Mouse (Mus musculus) gastrocnemius, postnatal 25 days (tissue): ENCODE measurements around the gene Myrf. TPM values are rescaled to one million over a fixed set of nuclear protein-coding genes. Genes with fewer than 3 reads are reported as not detected.

Experiments
- DNase-seq: peaks from one replicate; pipeline ENCODE4 v3.0.0; 2022
- total RNA-seq, 2 experiments: library from RNA; stranded (reverse); gene quantifications; 1 replicate in 1 of 2; 2 replicates in 1 of 2; pipeline ENCODE4 v1.2.3; 2021

The Myrf gene
- total RNA-seq, 2 experiments from 2014 or later, result not detected

GRCm38 (mm10) chr19:10205051-10205450 is 35.5 kb downstream of the Myrf start:
- no peak for DNase-seq

- DNase-seq, result no peak
These were observed 35.9 kb downstream of the Myrf start for GRCm38 (mm10) chr19:10204616-10205001.

- peak; percentile 80 for DNase-seq
These were observed 36.5 kb downstream of the Myrf start, which contains the start of the genes Tmem258 and Fen1 for GRCm38 (mm10) chr19:10203848-10204615. Gene Tmem258 (plus strand): TSS chr19:10204014. Gene Fen1 (minus strand): TSS chr19:10204169.

DNA sequence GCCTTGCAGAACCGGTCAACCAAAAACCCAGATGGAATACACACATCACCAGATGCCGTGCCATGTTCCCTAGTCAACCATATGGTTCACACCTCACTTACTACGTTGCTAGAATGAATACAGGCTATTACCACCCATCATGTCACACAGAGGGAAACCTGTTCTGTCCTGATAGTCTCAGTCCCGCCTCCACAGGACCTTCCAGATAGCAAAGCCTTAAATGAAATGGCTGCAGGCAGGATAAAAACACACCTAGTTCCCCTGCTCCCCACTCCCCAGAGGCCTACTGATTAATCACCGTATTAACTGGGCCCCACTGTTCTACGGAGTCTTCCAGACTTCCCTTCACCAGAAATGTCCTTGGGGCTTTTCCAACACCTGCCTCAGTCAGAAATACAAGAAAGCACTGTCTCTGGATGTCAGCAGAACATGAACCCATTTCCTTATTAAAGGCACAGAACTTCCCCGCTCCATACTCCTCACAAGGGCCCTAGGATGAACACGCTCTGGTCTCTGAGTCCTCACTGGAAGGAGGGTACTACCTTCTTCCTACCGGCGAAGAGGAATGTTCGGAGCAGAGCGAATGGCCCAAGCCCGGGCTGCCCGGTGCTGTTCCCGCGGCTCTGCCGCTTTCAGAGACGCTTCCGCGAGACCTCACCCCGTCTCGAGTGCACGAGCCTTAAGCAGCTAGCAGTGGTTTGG is 37.3 kb downstream of the Myrf start:
- no peak for DNase-seq

- DNase-seq, result peak; percentile 54
These were observed 41.8 kb downstream of the Myrf start for GRCm38 (mm10) chr19:10198723-10199122.

GRCm38 (mm10) chr19:10198286-10198685 is 42.3 kb downstream of the Myrf start:
- no peak for DNase-seq

- DNase-seq, result no peak
These were observed 43.4 kb downstream of the Myrf start for GRCm38 (mm10) chr19:10197130-10197529.

GRCm38 (mm10) chr19:10195252-10195651 is 45.3 kb downstream of the Myrf start:
- peak; percentile 21 for DNase-seq

DNA sequence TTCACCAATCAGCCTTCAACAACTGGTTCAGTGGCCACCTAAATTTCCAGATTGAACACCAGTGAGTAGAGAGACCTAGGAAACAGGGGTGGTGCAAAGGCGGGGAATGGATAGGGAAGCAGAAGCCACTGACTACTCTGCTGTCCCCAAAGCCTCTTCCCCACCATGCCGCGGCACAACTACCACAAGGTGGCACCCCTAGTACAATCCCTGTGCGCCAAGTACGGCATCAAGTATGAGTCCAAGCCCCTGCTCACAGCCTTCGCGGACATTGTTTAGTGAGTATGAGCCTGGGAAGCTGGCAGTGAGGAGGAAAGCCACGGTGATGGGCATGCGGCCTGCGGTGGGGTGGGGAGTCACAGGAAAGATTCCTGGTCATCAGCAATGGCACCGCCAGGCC is 46.2 kb downstream of the Myrf start:
- DNase-seq, result no peak

- peak; percentile 24 for DNase-seq
These were observed 49.2 kb downstream of the Myrf start for GRCm38 (mm10) chr19:10191326-10191725.

DNA sequence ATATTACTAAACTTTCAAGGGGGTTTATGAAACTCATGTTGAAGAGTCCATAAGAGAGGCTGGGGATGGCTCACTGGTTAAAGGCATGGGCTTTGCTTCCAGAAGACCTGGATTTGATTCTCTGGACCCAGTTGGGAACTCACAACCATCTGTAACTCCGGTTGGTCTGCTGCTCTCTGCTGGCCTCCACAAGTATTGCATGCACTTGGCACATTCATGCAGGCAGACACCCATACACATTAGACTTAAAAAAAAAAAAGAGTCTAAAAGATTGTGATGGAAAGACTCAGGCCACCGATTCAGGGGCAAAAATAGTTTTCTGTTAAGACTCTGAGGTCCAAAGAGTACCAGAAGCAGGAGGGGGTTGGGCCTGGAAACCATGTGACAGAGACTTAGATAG is 49.8 kb downstream of the Myrf start:
- peak; percentile 44 for DNase-seq

GRCm38 (mm10) chr19:10189940-10190339 is 50.6 kb downstream of the Myrf start:
- no peak for DNase-seq

DNA sequence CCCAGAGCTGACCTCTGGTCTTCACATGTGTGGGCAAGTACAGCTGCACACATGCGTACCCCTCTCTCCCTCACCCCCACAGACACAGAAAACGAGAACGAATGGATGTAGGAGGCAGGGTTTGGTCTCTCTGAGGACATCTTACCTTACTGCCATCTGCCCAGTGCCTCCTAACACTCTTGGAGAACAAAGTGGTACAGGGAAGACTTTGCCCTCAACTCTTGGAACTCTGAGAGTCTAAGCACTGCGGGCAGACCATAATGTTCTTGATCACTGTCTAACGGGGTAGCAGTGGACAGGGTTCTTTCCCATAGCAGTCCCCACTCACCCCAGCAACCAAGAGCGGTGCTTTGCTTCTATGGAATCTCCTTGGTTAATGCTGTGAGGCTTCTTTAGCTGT is 51.5 kb downstream of the Myrf start:
- DNase-seq, result no peak

DNA sequence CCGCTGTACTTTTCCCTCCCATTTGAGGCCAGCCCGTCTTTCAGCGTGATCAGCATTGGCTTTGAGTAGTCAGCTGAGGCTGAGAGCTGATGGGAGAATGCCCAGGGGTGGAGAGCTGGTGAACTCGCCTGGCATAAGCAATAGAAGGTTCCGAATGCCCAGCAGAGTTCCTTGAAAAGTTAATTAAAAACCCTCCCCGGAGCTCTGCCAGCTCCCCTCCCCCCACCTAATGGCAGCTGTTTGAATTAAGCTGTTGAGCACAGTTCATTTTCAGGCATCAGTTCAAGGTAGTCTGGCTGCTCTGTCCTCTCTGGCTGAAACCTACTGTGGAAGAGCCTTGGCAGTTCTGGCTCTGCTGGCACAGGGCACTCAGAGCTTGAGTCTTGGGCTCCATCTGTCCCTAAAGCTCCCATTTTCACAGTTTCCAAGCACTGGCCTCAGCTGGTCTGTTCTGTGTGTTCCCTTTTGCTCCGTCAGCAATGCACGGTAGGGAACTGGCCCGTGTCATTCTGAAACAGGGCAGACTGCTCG is 52.2 kb downstream of the Myrf start:
- DNase-seq, result peak; percentile 48

DNA sequence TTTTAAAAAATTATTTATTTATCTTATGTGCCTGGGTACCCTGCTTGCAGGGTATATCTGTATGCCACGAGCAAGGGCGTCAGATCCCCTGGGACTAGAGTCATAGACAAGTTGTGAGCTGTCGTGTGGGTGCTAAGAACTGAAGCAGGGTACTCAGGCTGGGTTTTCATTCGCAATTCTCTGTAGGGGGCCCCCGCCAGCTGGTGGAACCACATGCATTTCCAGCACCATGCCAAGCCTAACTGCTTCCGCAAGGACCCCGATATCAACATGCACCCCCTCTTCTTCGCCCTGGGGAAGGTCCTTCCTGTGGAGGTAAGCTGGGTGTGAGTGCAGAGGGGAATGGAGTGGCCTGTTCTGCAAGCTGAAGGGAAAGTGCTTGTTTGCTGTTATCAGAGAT is 54.0 kb downstream of the Myrf start:
- no peak for DNase-seq

GRCm38 (mm10) chr19:10185876-10186275 is 54.7 kb downstream of the Myrf start:
- DNase-seq, result no peak

GRCm38 (mm10) chr19:10184096-10184495 is 56.5 kb downstream of the Myrf start:
- DNase-seq, result no peak

DNA sequence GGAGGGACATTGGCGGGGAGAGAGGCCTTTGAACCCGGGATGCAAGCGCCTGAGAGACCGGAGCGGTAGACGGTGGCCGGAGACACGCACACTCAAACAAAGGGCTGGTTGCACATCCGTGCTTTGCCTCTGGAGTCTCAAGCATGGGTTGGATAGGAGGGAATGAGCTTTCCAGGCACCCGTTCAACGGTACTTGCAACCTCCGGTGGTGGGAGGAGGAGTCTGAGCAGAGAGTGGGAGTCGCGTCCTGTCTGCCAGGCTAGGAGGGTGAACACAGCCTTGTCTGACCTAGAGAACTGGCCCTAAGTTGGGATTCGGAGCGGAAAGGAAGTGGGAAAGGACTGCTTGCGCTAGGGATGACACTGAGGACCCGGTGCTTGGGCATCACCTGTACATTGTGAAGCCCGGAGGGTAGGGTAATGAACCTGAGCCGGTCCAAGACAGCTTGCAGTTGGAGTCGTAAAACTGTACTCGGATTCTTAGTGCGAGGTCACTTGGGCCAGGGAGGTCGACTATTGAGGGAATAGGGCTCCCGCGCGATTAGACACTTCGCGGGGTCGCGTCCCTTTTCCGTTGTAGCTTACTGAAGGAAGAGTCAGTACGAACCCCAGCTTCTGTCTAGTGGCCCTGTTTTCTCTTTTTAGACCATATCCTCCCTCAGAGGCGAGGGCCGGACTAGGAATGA is 57.1 kb downstream of the Myrf start:
- DNase-seq, result peak; percentile 61

DNA sequence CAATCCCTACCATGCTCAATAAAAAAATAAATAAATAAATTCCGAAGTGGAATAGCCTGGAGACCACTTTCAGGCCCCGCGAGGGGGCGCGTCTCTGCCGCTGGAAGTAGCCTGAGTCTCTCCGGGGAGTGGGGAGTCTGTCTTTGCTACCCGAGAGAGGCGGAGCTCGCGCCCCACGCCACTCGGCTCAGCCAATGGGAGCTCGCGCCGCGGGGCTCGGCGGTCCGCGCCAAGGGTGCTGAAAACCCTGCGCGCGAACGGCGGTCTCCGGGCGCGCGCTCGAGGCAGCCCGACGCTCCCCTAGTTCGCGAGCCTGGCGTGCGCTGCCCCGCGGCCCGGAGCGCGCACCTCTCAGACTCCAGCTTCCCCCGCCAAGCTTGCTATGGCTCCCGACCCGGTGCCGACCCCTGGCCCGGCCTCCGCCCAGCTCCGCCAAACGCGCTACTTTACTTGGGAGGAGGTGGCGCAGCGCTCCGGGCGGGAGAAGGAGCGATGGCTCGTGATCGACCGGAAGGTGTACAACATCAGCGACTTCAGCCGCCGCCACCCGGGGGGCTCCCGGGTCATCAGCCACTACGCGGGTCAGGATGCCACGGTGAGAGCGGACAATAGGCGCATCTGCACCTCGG is 57.8 kb downstream of the Myrf start, which contains the start of gene Fads1:
Gene Fads1 (plus strand): TSS at position 219 of the 629 bp plus-strand sequence.
- DNase-seq, result peak; percentile 93

DNA sequence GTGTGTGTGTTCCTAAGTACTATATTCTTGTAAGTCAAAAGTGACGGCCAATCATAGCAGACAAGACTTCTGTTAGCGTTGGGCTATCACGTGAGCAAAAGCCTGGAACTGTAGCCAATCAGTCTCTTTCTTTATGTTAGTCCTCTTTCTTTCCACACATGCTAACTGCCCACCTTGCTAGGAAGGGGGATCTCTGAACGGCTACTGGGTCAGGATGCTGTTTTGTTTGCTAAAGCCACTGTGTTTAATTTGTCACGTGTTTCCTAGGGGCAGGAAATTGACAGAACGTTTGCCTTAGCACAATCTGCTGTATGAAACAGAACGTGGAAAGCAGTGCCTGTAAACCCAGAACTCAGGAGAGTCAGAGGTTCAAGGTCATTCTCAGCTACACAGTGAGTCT is 58.4 kb downstream of the Myrf start:
- no peak for DNase-seq

DNA sequence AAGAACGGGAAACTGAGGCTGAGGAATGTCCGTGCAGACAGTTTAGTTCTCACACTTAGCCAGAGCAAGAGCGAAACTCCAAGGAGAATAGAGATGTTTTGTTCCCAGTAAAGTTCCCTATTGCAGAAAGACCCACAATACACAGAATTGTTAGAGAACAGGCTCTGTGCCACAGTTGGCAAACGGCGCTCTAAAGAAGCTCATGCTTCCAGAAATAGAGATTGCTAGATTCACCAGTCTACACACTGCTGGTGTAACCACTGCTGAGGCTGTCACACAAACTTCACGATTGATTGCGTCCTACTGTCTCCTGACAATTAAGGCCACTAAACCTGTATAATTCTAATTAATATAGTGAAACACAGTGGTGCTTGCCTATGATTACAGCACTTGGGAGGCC is 59.3 kb downstream of the Myrf start:
- DNase-seq, result no peak

- no peak for DNase-seq
These were observed 63.6 kb downstream of the Myrf start for GRCm38 (mm10) chr19:10176941-10177372.
